Mouse (Mus musculus): ENCODE measurements around the gene Cd276. TPM values are rescaled to one million over a fixed set of nuclear protein-coding genes. Genes with fewer than 3 reads are reported as not detected.

Cd276 gene
- total RNA-seq, 1 experiment, result 23.4 TPM

DNA sequence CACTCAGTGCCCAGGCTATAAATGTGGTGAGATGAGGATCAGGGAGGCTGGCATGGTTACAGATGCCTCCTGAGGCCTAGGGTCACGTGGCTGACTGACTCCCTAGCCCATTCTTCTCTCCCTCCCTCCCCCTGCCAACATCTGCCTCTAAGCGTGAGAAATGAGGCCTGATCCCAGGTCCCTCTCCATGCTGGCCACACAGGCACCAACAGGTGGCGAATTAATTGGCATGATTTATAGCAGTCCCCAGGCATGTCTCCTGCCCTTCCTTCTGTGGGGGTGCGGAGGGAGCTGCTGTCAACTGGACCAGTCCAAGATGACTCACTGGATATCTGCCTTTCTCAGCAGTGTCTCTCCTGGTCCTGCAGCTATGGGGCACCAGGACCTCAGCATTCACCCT, 27.4 kb downstream of the Cd276 start:
- Histone ChIP-seq H3K36me3 (ENCODE audit: control insufficient read depth, insufficient read depth, low read length, poor library complexity, severe bottlenecking) (peaks cover 35% of the 10 kb centered on the region; the same call in 1 of the 2 replicates), H3K9ac (ENCODE audit: insufficient read depth, low read depth, low read length, poor library complexity, severe bottlenecking) (no peak overlapping the region), H3K9me3 (ENCODE audit: control insufficient read depth, insufficient read depth, low read depth, low read length) (no peaks in the 10 kb centered on the region), H3K27ac (ENCODE audit: insufficient read depth, low read depth, low read length, poor library complexity, severe bottlenecking) (no peak overlapping the region), H3K4me3 (ENCODE audit: insufficient read depth in 1 of 2, low read depth in 1 of 2, low read length in 2 of 2, poor library complexity in 1 of 2, severe bottlenecking in 1 of 2) (no peak overlapping the region), H3K4me1 (ENCODE audit: control insufficient read depth in 2 of 2, insufficient read depth in 2 of 2, low read length in 2 of 2, poor library complexity in 1 of 2) (no peaks in the 10 kb centered on the region)
- in situ Hi-C loops (cut with MboI; ENCODE audit: low sequenced_read_pairs in 2 of 2, unreplicated experiment in 2 of 2), result no loop called here
- TF ChIP-seq HCFC1 (IDR thresholded peaks at IDR 0.05; ENCODE audit: borderline replicate concordance, insufficient read depth, low read length) (no peak), CHD2 (IDR thresholded peaks at IDR 0.05; ENCODE audit: low read depth, low read length) (no peak), ZNF384 (IDR thresholded peaks at IDR 0.05; ENCODE audit: low read depth, low read length) (no peak), ZC3H11A (IDR thresholded peaks at IDR 0.05; ENCODE audit: borderline replicate concordance, low read depth, low read length) (no peak), MAFK (IDR thresholded peaks at IDR 0.05; ENCODE audit: insufficient read depth, low read depth, low read length) (no peak)
- no peak for DNase-seq (ENCODE audit: low read depth, low spot score)

DNA sequence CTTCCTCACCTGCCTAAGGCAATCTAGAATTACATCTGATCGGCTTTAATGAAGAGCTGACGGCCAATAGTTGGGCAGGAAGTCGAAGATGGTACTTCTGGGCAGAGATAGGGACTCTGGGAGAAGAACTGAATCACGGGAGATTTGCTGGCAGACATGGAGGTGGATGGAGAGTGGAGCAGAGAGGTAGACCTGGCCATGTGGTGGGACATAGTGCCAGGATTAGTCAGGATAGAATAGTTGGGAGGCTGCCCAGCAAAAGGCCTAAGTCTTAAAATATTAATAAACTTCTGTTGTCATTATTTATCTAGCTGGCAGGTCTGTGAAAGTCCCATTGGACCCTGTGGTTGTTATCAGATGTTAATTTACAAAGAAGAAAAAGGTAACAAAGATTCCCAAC, 30.1 kb downstream of the Cd276 start:
- no peak for TF ChIP-seq HCFC1 (IDR thresholded peaks at IDR 0.05; ENCODE audit: borderline replicate concordance, insufficient read depth, low read length)
- no peak for TF ChIP-seq ZNF384 (IDR thresholded peaks at IDR 0.05; ENCODE audit: low read depth, low read length)
- no peak for TF ChIP-seq ZC3H11A (IDR thresholded peaks at IDR 0.05; ENCODE audit: borderline replicate concordance, low read depth, low read length)
- no peak for TF ChIP-seq MAFK (IDR thresholded peaks at IDR 0.05; ENCODE audit: insufficient read depth, low read depth, low read length)
- no peak for TF ChIP-seq CHD2 (IDR thresholded peaks at IDR 0.05; ENCODE audit: low read depth, low read length)
- H3K9me3 ChIP-seq (ENCODE audit: control insufficient read depth, insufficient read depth, low read depth, low read length), result no peaks in the 10 kb centered on the region
- peaks cover 22% of the 10 kb centered on the region; the same call in 1 of the 2 replicates for H3K36me3 ChIP-seq (ENCODE audit: control insufficient read depth, insufficient read depth, low read length, poor library complexity, severe bottlenecking)
- no peak overlapping the region for H3K27ac ChIP-seq (ENCODE audit: insufficient read depth, low read depth, low read length, poor library complexity, severe bottlenecking)
- in situ Hi-C loops (cut with MboI; ENCODE audit: low sequenced_read_pairs in 2 of 2, unreplicated experiment in 2 of 2), result no loop called here
- H3K9ac ChIP-seq (ENCODE audit: insufficient read depth, low read depth, low read length, poor library complexity, severe bottlenecking), result no peak overlapping the region
- DNase-seq (ENCODE audit: low read depth, low spot score), result no peak
- no peaks in the 10 kb centered on the region for H3K4me1 ChIP-seq (ENCODE audit: control insufficient read depth in 2 of 2, insufficient read depth in 2 of 2, low read length in 2 of 2, poor library complexity in 1 of 2)
- H3K4me3 ChIP-seq (ENCODE audit: insufficient read depth in 1 of 2, low read depth in 1 of 2, low read length in 2 of 2, poor library complexity in 1 of 2, severe bottlenecking in 1 of 2), result no peak overlapping the region

DNA sequence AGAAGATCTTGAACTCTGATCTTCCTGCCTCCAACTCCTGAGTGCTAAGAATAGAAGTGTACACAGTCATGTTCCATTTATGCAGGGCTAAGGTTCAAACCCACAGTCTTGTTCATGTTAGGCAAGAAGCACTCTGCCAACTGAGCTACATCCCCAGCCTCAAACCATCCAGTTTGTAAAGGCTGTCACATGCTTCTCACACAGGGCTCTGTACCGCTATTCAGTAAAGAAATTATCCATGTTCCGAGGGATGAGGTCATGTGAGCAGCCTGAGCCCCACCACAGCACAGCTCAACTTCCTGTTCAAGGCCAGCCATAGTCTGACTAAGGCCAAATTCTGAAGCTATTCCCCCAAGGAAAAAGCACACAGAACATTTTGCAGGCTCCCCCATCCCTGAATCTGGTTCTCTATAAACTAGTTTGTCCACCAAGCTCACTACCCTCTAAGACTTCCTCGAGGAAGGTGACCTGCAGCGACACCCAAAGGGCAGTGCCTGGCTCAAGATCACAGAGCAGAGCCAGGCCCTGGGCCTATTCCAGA, 33.3 kb downstream of the Cd276 start:
- Histone ChIP-seq H3K4me3 (ENCODE audit: insufficient read depth in 1 of 2, low read depth in 1 of 2, low read length in 2 of 2, poor library complexity in 1 of 2, severe bottlenecking in 1 of 2) (no peak overlapping the region), H3K9ac (ENCODE audit: insufficient read depth, low read depth, low read length, poor library complexity, severe bottlenecking) (no peak overlapping the region), H3K27ac (ENCODE audit: insufficient read depth, low read depth, low read length, poor library complexity, severe bottlenecking) (no peak overlapping the region), H3K36me3 (ENCODE audit: control insufficient read depth, insufficient read depth, low read length, poor library complexity, severe bottlenecking) (peaks cover 12% of the 10 kb centered on the region; the same call in 1 of the 2 replicates), H3K9me3 (ENCODE audit: control insufficient read depth, insufficient read depth, low read depth, low read length) (no peaks in the 10 kb centered on the region), H3K4me1 (ENCODE audit: control insufficient read depth in 2 of 2, insufficient read depth in 2 of 2, low read length in 2 of 2, poor library complexity in 1 of 2) (no peaks in the 10 kb centered on the region)
- TF ChIP-seq ZC3H11A (IDR thresholded peaks at IDR 0.05; ENCODE audit: borderline replicate concordance, low read depth, low read length) (no peak), CHD2 (IDR thresholded peaks at IDR 0.05; ENCODE audit: low read depth, low read length) (no peak), HCFC1 (IDR thresholded peaks at IDR 0.05; ENCODE audit: borderline replicate concordance, insufficient read depth, low read length) (no peak), MAFK (IDR thresholded peaks at IDR 0.05; ENCODE audit: insufficient read depth, low read depth, low read length) (no peak), ZNF384 (IDR thresholded peaks at IDR 0.05; ENCODE audit: low read depth, low read length) (no peak)
- DNase-seq (ENCODE audit: low read depth, low spot score), result no peak
- in situ Hi-C loops (cut with MboI; ENCODE audit: low sequenced_read_pairs in 2 of 2, unreplicated experiment in 2 of 2), result no loop called here

DNA sequence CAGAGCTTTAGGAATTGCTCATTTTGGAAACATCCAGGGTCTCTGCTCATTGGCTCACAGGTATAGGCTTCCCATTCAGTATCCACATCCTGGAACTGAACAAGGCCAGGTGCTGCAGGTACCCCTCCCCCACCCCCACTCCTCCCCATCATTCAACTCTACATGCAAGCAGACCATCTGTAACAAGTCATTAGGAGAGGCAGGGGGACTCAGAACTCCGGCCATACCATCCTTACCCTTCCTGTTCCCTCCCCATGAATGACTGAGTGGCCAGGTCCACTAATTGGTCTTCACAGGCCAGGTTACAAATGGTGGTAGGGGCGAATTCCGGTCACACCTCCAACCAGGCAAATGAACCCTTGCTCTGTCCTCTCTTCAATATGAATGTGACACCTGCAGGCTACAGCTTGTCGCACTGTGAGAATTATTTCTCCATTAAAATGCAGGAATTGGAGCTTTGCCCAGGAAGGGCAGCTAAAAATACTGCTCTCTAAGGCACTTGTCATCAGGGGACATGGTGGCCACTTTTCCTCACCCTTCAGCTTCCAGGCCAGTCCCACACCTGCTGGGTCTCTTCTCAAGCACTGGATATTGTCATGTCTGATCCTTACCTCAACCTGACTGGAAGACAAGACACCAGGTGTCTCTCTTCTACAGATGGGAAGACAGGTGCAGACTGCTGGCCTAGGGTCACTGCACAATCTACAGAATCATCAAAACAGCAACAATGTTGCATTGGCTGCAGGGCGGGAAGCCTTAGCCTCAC, 34.2 kb downstream of the Cd276 start:
- Histone ChIP-seq H3K9ac (ENCODE audit: insufficient read depth, low read depth, low read length, poor library complexity, severe bottlenecking) (no peak overlapping the region), H3K9me3 (ENCODE audit: control insufficient read depth, insufficient read depth, low read depth, low read length) (no peaks in the 10 kb centered on the region), H3K4me3 (ENCODE audit: insufficient read depth in 1 of 2, low read depth in 1 of 2, low read length in 2 of 2, poor library complexity in 1 of 2, severe bottlenecking in 1 of 2) (no peak overlapping the region), H3K36me3 (ENCODE audit: control insufficient read depth, insufficient read depth, low read length, poor library complexity, severe bottlenecking) (peaks cover 7% of the 10 kb centered on the region; the same call in 1 of the 2 replicates), H3K27ac (ENCODE audit: insufficient read depth, low read depth, low read length, poor library complexity, severe bottlenecking) (no peak overlapping the region), H3K4me1 (ENCODE audit: control insufficient read depth in 2 of 2, insufficient read depth in 2 of 2, low read length in 2 of 2, poor library complexity in 1 of 2) (no peaks in the 10 kb centered on the region)
- DNase-seq (ENCODE audit: low read depth, low spot score), result no peak
- TF ChIP-seq ZNF384 (IDR thresholded peaks at IDR 0.05; ENCODE audit: low read depth, low read length) (no peak), ZC3H11A (IDR thresholded peaks at IDR 0.05; ENCODE audit: borderline replicate concordance, low read depth, low read length) (no peak), HCFC1 (IDR thresholded peaks at IDR 0.05; ENCODE audit: borderline replicate concordance, insufficient read depth, low read length) (no peak), CHD2 (IDR thresholded peaks at IDR 0.05; ENCODE audit: low read depth, low read length) (no peak), MAFK (IDR thresholded peaks at IDR 0.05; ENCODE audit: insufficient read depth, low read depth, low read length) (no peak)
- in situ Hi-C loops (cut with MboI; ENCODE audit: low sequenced_read_pairs in 2 of 2, unreplicated experiment in 2 of 2), result no loop called here

All from ES-E14 (cell line).